Mouse (Mus musculus) hindbrain, embryonic 13.5 days (tissue): Measurements from ENCODE around the gene Gm42906. TPM values are rescaled to one million over a fixed set of nuclear protein-coding genes. Genes with fewer than 3 reads are reported as not detected.
A peak's percentile ranks its signal among the peaks of the same experiment; 100 is the strongest.

ENCODE experiments used
- ATAC-seq: fragments of 200-750 bp; cut with Nextera tagmentation; 2 replicates; pipeline ENCODE4 v1.8.0; 2017; ENCODE audit warnings: moderate TSS enrichment; ENCODE audit not compliant: low FRiP score
- H3K27ac ChIP-seq: fragments of 300-500 bp; sonication (generic); 2 replicates; pipeline ENCODE4 v1.5.1; 2015; ENCODE audit warnings: inconsistent platforms, mild to moderate bottlenecking, moderate library complexity
- H3K27me3 ChIP-seq: fragments of 300-500 bp; sonication (generic); 2 replicates; pipeline ENCODE4 v1.6.1; 2015; ENCODE audit warnings: mild to moderate bottlenecking, inconsistent platforms
- H3K36me3 ChIP-seq: fragments of 300-500 bp; sonication (generic); 2 replicates; pipeline ENCODE4 v1.6.1; 2015; ENCODE audit warnings: mild to moderate bottlenecking, inconsistent platforms
- H3K4me1 ChIP-seq: fragments of 300-500 bp; sonication (generic); replicated peaks from 2 replicates; pipeline ENCODE4 v1.6.1; 2015; ENCODE audit warnings: inconsistent platforms
- H3K4me2 ChIP-seq: fragments of 300-500 bp; sonication (generic); 2 replicates; pipeline ENCODE4 v1.6.1; 2015; ENCODE audit warnings: inconsistent platforms, mild to moderate bottlenecking, moderate library complexity
- H3K4me3 ChIP-seq: fragments of 300-500 bp; sonication (generic); 2 replicates; pipeline ENCODE4 v1.5.1; 2015; ENCODE audit warnings: mild to moderate bottlenecking, inconsistent platforms
- H3K9ac ChIP-seq: fragments of 300-500 bp; sonication (generic); 2 replicates; pipeline ENCODE4 v1.6.1; 2015; ENCODE audit warnings: mild to moderate bottlenecking, inconsistent platforms
- H3K9me3 ChIP-seq: fragments of 300-500 bp; sonication (generic); 2 replicates; pipeline ENCODE4 v1.6.1; 2016; ENCODE audit warnings: inconsistent platforms
- WGBS: fragments of 180-500 bp; shearing (Covaris S2); methylation state at CpG from one replicate; pipeline ENCODE4 v1.1.7; 2015; 5-methylcytosine and 5-hydroxymethylcytosine counted together
- polyA plus RNA-seq: library from polyadenylated mRNA; unstranded; fragments of >200 nt; fragmentation: Nextera tagmentation; extraction: Ambion mirVana; gene quantifications from 2 replicates; pipeline ENCODE4 v1.2.1, GENCODE M21; 2015

The Gm42906 gene
- polyA plus RNA-seq, 1 experiment from 2014 or later = not detected

DNA sequence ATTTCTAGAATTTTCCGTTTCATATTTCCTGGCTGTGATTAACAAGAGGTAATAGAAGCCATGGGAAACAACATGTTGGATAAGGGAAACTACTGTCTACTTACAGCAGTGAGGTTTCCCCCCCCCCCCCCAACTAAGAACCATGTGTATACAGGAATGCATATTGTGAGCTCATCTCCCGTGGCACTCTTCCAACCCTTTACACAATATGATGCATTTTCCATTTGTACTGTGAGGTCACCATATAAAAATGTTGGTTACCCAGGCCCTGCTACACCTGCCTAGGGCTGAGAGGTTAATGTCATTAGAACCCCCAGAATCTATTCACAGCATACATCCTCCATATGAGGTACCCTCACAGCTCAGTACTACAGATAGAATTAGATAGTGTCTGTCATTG is 310.1 kb downstream of the Gm42906 start:
- Histone ChIP-seq H3K36me3 (no peaks in the 10 kb centered on the region), H3K9me3 (no peaks in the 10 kb centered on the region), H3K27me3 (no peaks in the 10 kb centered on the region), H3K4me2 (no peak overlapping the region), H3K4me1 (no peaks in the 10 kb centered on the region), H3K27ac (no peak overlapping the region), H3K9ac (no peak overlapping the region), H3K4me3 (no peak overlapping the region)
- WGBS = 90% methylated on average over 2 of the region's 2 CpGs
- ATAC-seq = no peak

DNA sequence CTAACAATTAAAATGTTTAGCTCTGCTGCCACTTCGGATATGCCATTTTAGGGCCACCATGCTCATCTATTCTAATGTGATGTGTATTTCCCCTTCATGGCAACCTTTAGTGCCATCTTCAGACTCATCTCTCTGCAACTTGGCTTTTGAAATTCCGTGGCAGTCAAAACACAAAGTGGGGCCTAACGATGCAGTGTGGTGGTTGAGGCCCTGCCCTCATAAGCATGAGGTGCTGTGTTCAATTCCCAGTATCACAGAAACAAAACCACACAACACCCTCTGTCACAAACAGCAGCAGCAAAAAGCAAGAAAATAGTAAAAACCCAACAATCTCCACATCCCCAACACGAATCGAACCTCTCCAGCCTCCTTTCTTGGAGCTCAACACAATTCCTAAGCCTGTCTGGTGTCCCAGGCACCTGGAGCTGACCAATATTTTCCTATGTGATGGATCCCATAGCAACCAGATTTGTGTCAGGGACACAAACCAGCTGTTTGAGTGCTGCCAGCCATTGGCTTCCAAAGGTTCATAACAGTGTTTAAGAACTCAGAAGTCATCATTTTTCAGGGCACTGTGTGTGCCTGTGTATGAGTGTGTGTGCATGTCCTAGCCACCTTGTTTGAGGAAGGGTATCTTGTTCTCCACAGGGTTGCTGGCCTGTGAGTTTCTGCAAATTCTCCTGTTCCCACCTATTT is 311.6 kb downstream of the Gm42906 start:
- Histone ChIP-seq H3K4me2 (no peak overlapping the region), H3K36me3 (no peaks in the 10 kb centered on the region), H3K27ac (no peak overlapping the region), H3K9ac (no peak overlapping the region), H3K27me3 (no peaks in the 10 kb centered on the region), H3K4me1 (no peaks in the 10 kb centered on the region), H3K4me3 (no peak overlapping the region), H3K9me3 (no peaks in the 10 kb centered on the region)
- no peak for ATAC-seq
- 91% methylated on average over 5 of the region's 5 CpGs for WGBS

DNA sequence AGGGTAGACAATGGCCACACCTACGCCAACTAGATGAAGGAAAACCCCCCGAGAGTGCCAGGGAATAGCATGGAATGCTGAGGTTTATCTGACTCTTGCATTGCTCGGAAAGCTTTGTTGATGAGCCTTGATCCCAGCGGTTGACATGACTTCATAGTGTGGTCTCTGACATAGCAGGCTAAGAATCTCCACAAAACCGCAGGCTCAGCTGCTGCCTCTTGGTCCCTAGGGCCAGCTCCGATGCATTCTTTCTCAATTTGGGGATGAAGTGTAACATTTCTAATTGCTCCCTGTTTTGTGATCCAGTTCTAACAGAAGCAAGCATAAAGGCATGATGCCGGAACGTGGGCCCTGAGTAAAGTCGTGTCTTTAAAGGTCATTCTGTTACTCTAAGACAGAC is 315.2 kb downstream of the Gm42906 start:
- Histone ChIP-seq H3K4me3 (no peak overlapping the region), H3K9ac (no peak overlapping the region), H3K36me3 (no peaks in the 10 kb centered on the region), H3K27ac (no peak overlapping the region), H3K4me1 (peaks cover 8% of the 10 kb centered on the region), H3K9me3 (no peaks in the 10 kb centered on the region), H3K27me3 (no peaks in the 10 kb centered on the region), H3K4me2 (no peak overlapping the region)
- WGBS = 89% methylated on average over 9 of the region's 9 CpGs
- no peak for ATAC-seq

DNA sequence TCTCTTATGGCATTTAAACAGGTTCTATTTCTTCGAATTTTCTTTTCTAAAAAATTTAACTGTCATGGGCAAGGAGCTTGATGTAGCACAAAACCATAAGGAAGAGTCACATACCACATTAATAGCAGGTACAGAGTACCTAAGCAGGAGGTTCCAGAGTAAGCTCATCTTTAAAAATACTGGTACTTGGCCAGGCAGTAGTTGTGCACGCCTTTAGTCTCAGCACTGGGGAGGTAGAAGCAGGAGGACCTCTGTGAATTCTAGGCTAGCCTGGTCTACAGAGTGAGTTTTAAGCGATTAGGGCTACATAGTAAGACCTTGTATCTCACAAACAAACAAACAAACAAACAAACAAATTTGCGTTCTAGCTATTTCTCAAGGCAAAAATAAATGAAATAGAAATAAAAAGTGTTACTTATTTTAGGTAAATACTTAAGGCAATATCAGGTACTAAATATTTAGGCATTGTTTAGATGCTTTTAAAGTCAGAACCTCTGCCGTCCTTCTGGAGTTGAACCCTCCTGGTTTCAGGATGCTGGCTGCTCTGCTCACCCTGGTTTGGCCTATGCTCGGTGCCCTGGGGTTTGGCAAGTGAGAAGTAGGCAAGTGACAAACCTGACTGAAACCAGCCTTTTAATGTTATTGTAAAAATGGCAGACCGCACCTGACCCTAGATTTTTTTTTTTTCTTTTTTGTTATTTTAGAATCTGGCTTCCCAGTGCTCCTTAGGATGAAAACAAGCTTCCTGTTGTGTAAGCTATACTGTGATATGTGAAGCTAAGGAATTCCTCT is 316.7 kb downstream of the Gm42906 start:
- Histone ChIP-seq H3K27ac (no peak overlapping the region), H3K4me2 (no peak overlapping the region), H3K27me3 (no peaks in the 10 kb centered on the region), H3K9me3 (no peaks in the 10 kb centered on the region), H3K4me3 (no peak overlapping the region), H3K36me3 (no peaks in the 10 kb centered on the region), H3K9ac (no peak overlapping the region), H3K4me1 (peaks cover 10% of the 10 kb centered on the region)
- ATAC-seq = no peak
- WGBS = 92% methylated on average over 7 of the region's 7 CpGs

DNA sequence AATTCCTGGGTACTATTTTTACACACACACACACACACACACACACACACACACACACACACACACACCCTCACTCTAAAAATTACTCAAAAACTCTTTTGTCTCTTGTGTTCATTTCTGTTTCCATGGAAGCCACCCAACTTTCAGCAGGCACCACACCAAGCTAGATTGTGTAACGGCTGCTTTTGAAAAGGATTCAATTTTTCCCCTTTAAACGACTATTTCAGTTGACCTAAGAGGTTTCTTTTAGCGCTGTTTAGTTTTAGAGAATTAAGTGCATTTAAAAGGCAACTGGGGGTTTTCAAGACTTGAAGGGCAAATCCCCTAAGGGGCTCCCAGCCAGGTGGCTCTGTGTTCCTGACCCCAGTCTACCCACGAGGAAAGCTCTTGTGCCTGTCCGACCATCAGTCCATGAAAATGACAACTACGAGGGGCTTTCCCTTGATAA is 317.5 kb downstream of the Gm42906 start:
- Histone ChIP-seq H3K9ac (no peak overlapping the region), H3K4me2 (no peak overlapping the region), H3K9me3 (no peaks in the 10 kb centered on the region), H3K36me3 (no peaks in the 10 kb centered on the region), H3K27me3 (no peaks in the 10 kb centered on the region), H3K4me1 (peaks cover 10% of the 10 kb centered on the region), H3K27ac (no peak overlapping the region), H3K4me3 (no peak overlapping the region)
- no peak for ATAC-seq
- WGBS = 60% methylated on average over 6 of the region's 6 CpGs

DNA sequence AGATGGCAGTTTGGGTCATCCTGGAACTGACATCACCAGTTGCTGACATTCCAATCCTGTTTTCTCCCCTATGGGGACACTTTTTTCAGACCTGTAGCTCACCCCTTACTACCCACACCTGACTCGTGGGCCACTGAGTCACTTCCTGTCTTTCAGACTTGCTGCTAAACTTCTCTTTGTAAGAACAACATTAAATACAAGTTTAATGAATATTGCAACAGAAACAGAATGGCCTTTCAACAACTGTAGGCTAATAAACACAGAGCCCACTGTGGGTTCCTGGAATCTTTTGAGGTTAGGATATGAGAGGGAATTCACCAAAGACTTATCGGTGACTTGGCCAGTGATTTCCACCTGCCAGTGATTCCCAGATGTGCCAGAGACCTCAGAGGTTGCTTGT is 318.1 kb downstream of the Gm42906 start:
- Histone ChIP-seq H3K4me2 (no peak overlapping the region), H3K9ac (no peak overlapping the region), H3K27me3 (no peaks in the 10 kb centered on the region), H3K9me3 (no peaks in the 10 kb centered on the region), H3K27ac (no peak overlapping the region), H3K4me3 (no peak overlapping the region), H3K36me3 (no peaks in the 10 kb centered on the region), H3K4me1 (peaks cover 12% of the 10 kb centered on the region)
- no peak for ATAC-seq
- 79% methylated on average over 2 of the region's 2 CpGs for WGBS

DNA sequence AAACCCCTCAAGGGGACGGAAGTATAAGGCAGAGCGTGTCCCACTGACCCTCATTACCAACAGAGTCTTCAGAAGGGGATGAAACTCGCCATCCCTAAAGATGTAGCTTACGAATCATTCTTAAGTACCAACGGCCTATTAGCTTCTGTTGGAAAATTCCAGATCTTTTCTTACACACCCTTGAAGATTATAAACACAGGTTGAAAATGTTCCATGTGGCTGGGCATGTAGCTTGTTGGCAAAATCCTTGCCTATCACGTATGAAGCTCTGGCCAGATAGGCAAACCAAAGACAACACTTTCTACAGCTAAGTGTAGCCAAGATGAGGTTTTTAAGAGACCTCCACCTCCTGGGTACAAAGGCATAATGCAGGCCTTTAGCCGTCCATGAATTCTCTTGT is 319.0 kb downstream of the Gm42906 start:
- Histone ChIP-seq H3K27me3 (no peaks in the 10 kb centered on the region), H3K4me3 (no peak overlapping the region), H3K9ac (no peak overlapping the region), H3K4me2 (peak overlapping the region; percentile 16; the same call in 1 of the 2 replicates), H3K27ac (no peak overlapping the region), H3K4me1 (peaks cover 17% of the 10 kb centered on the region), H3K36me3 (no peaks in the 10 kb centered on the region), H3K9me3 (no peaks in the 10 kb centered on the region)
- WGBS = 84% methylated on average over 7 of the region's 7 CpGs
- no peak for ATAC-seq

DNA sequence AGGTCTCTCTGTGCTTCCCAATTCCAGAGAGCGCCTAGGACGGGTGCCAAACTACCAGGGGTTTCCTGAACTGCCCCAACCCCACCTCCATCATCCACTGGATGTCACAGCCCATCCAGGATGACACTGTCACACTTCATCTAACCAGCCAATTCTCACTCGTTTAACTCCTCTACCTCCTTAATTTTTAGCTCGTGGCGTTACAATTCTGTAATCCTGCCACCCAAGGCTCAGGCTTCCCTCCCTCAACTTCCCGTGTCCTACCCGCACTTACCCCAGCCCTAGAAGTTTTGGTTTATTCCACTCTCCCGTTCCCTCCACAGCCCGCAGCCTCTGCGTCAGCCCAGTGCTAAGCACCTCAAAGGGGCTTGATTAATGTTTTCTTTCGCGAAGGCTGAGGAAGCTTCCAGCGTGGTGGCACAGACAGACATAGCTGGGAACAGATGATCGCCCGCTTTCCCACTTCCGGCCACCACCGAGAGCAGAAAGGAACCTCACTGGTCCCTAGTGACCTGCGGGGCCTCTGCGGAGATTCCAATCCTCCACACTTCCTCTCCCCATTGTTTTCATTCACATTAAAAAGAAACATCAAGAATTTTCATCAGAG is 319.6 kb downstream of the Gm42906 start:
- Histone ChIP-seq H3K4me1 (peaks cover 17% of the 10 kb centered on the region), H3K9me3 (no peaks in the 10 kb centered on the region), H3K27me3 (no peaks in the 10 kb centered on the region), H3K4me3 (no peak overlapping the region; the same call in 1 of the 2 replicates), H3K4me2 (peak overlapping the region; percentile 16), H3K36me3 (no peaks in the 10 kb centered on the region), H3K27ac (peak overlapping the region; percentile 35; the same call in 1 of the 2 replicates), H3K9ac (no peak overlapping the region)
- no peak for ATAC-seq
- WGBS = 57% methylated on average over 19 of the region's 19 CpGs

DNA sequence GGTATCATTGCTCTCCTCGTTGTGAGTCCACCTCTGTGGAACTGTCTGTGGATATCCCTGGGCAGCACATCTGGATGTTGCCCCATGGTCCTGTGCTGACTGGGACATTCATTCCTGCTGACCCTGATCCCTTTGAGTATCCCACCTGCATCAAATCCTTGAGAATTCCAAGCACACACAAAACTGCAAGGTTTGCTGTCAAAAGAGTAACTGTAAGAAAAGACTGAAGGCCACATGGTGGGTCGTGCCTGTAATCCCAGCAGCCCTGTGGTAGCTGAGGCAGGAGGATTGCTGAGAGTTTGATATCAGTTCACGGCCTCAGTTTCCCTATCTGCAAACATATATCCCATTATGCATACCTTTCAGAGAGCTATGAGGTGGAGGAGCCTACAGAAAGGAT is 321.1 kb downstream of the Gm42906 start:
- Histone ChIP-seq H3K27ac (no peak overlapping the region), H3K4me1 (peaks cover 17% of the 10 kb centered on the region), H3K36me3 (no peaks in the 10 kb centered on the region), H3K4me2 (no peak overlapping the region), H3K9ac (no peak overlapping the region), H3K4me3 (no peak overlapping the region), H3K9me3 (no peaks in the 10 kb centered on the region), H3K27me3 (no peaks in the 10 kb centered on the region)
- ATAC-seq = no peak
- whole genome bisulfite sequencing = 89% methylated on average over 3 of the region's 3 CpGs

DNA sequence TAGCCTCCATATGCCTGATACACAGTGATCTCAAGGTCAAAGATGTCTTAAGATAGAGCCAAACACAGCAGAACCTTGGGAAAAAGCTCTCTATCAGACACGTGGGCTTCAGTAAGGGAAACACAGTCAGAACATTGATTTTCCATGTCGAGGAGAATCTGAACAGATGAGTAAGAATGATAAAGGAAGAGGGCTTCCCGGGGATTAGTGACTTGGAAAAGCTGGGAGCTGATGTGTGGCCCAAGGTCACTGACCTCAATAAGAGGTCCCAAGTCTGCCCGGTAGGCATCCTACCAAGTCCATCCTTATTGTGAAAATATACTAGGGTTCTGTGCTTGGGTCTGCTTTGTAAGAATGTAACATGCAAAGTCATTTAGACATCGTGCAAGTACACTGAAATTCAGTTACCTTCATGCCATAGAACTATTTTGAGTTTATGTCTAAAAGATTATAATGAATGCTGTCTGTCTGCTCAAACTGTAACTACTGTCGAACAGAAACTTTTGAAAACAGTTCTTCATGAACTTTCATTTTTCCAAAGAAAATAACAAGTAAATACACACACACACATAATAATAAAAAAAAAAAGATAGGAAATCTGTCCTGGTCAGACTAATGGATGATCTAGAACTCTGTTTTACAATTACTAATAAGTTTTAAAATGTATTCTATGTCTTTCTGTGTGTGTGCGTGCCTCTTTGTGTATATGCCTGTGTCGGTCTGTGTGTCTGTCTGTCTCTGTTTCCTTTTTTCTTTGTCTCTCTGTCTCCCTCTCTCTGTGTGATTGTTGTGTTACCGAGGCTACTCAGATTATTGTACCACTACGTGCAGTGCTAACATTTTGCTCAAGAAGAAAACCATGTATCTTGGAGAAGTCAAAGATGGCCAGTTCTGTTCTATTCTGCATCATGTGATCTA is 322.6 kb downstream of the Gm42906 start:
- H3K36me3 ChIP-seq = no peaks in the 10 kb centered on the region
- no peak for ATAC-seq
- no peaks in the 10 kb centered on the region for H3K27me3 ChIP-seq
- 78% methylated on average over 10 of the region's 10 CpGs for WGBS
- H3K4me2 ChIP-seq = no peak overlapping the region
- peaks cover 17% of the 10 kb centered on the region for H3K4me1 ChIP-seq
- H3K4me3 ChIP-seq = no peak overlapping the region
- no peaks in the 10 kb centered on the region for H3K9me3 ChIP-seq
- no peak overlapping the region for H3K27ac ChIP-seq
- H3K9ac ChIP-seq = no peak overlapping the region

DNA sequence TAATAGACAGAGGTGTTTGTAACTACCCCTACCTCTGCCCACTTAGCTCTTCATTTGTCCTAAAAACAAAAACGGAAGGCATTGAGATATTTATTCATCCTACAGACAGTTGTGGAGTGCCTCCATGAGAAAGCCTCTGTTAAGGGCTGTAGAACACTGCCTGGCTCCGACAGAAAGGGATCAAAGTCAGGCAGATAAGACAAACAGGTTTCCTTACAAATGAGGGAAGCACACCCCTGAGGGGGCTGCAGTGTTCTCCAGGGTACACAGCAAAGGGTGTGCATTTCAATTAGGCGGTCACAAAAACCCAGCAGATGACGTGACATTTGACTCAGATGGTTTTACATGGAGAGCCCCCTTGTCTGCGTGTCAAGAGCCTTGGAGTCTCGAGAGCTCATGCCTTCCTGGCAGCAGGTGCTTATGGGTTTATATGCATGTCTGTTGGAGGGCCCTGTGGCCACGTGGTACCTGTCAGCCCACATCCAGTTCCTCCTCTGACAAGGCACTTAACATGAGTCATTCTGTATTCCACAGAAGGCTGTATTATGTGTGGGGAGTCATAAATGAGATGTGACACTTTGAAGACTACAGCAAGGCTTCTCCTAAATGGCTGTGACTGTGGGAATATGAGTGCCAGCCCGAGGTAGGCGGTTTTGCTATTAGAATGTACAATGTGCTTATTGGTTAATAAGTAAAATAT is 323.5 kb downstream of the Gm42906 start:
- 59% methylated on average over 9 of the region's 9 CpGs for WGBS
- Histone ChIP-seq H3K4me3 (no peak overlapping the region), H3K36me3 (no peaks in the 10 kb centered on the region), H3K27ac (0 out of 2 replicates have a peak overlapping the region, but pooled peaks have one; percentile 8), H3K9ac (0 out of 2 replicates have a peak overlapping the region, but pooled peaks have one; percentile 3), H3K4me2 (no peak overlapping the region), H3K27me3 (no peaks in the 10 kb centered on the region), H3K9me3 (no peaks in the 10 kb centered on the region), H3K4me1 (peaks cover 17% of the 10 kb centered on the region)
- ATAC-seq = peak; percentile 52; the same call in 1 of the 2 replicates
